Mouse (Mus musculus): ENCODE data around the gene Rad51d.

DNA sequence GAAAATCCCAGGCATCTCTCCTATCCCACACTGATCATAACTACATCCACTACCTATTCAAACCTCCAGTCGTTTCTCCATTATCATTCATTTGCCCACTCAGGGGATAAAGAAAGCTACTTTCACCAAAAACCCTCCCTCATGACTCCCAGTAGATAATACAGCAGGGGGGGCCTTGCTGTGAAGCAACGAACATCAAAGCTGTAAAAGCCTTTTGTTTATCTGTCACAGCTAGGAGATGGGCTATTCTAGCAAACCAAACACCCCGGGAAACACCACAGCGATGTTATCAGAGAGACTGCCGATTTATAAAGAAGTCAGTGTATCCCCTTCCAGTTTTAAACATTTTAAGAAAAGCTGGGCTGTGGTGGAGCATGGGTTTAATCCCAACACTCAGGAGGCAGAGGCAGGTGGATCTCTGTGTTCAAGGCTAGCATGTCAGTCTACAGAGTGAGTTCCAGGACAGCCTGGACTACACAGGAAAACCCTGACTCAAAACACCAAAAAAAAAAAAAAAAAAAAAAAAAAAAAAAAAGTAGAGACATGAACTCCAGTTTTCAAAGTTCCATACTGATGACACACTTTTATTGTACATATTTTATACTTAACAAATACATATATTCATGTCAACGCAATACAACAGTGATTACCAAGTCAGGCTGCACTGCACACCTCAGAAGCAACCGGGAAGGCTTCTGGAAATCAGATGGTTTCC is 23.4 kb downstream of the Rad51d start:
- TF ChIP-seq POLR2A (IDR thresholded peaks at IDR 0.05; ENCODE audit: insufficient read depth, low read length) (no peak), CTCF (IDR thresholded peaks at IDR 0.05; ENCODE audit: low read depth, low read length) (no peak)

Measured in ES-Bruce4 (cell line).